Mouse (Mus musculus) limb, embryonic 12.5 days (tissue): ENCODE data around the gene Stx8. TPM values are rescaled to one million over a fixed set of nuclear protein-coding genes. Genes with fewer than 3 reads are reported as not detected.

ENCODE experiments used
- ATAC-seq: fragments of 200-750 bp; cut with Nextera tagmentation; 2 replicates; pipeline ENCODE4 v1.8.0; 2017; ENCODE audit warnings: low read depth, moderate TSS enrichment; ENCODE audit not compliant: insufficient number of reproducible peaks, insufficient read depth, low FRiP score, low TSS enrichment
- H3K27ac ChIP-seq: fragments of 300-500 bp; sonication (generic); 2 replicates; pipeline ENCODE4 v1.5.1; 2016; ENCODE audit warnings: mild to moderate bottlenecking, moderate library complexity
- H3K27me3 ChIP-seq: fragments of 300-500 bp; sonication (generic); 2 replicates; pipeline ENCODE4 v1.6.1; 2016; ENCODE audit warnings: mild to moderate bottlenecking, moderate library complexity
- H3K36me3 ChIP-seq: fragments of 300-500 bp; sonication (generic); 2 replicates; pipeline ENCODE4 v1.6.1; 2016; ENCODE audit warnings: mild to moderate bottlenecking, moderate library complexity
- H3K4me1 ChIP-seq: fragments of 300-500 bp; sonication (generic); replicated peaks from 2 replicates; pipeline ENCODE4 v1.6.1; 2016
- H3K4me2 ChIP-seq: fragments of 300-500 bp; sonication (generic); 2 replicates; pipeline ENCODE4 v1.6.1; 2016; ENCODE audit warnings: mild to moderate bottlenecking, moderate library complexity
- H3K4me3 ChIP-seq: fragments of 300-500 bp; sonication (generic); replicated peaks from 2 replicates; pipeline ENCODE4 v1.5.1; 2016; ENCODE audit warnings: mild to moderate bottlenecking
- H3K9ac ChIP-seq: fragments of 300-500 bp; sonication (generic); replicated peaks from 2 replicates; pipeline ENCODE4 v1.6.1; 2016; ENCODE audit warnings: mild to moderate bottlenecking, moderate library complexity
- H3K9me3 ChIP-seq: fragments of 300-500 bp; sonication (generic); 2 replicates; pipeline ENCODE4 v1.6.1; 2016; ENCODE audit warnings: mild to moderate bottlenecking, moderate library complexity
- WGBS: fragments of 180-500 bp; shearing (Covaris S2); methylation state at CpG from one replicate; pipeline ENCODE4 v1.1.7; 2016; 5-methylcytosine and 5-hydroxymethylcytosine counted together
- polyA plus RNA-seq: library from polyadenylated mRNA; unstranded; fragments of >200 nt; fragmentation: Nextera tagmentation; extraction: Ambion mirVana; gene quantifications from 2 replicates; pipeline ENCODE4 v1.2.1, GENCODE M21; 2016

Stx8 gene
- polyA plus RNA-seq, 1 experiment from 2014 or later, result 57.9 TPM

GRCm38 (mm10) chr11:68035303-68035891 lies 69.4 kb downstream of the Stx8 start:
- Histone ChIP-seq H3K9me3 (no peaks in the 10 kb centered on the region), H3K27me3 (0 out of 2 replicates have a peak, but pooled peaks cover 3% of the 10 kb centered on the region), H3K4me1 (peaks cover 24% of the 10 kb centered on the region), H3K9ac (no peak overlapping the region), H3K4me2 (no peak overlapping the region), H3K27ac (no peak overlapping the region), H3K36me3 (no peaks in the 10 kb centered on the region), H3K4me3 (no peak overlapping the region)
- no peak for ATAC-seq
- 85% methylated on average over 4 of the region's 4 CpGs for WGBS

- peaks cover 3% of the 10 kb centered on the region; the same call in 1 of the 2 replicates for H3K27me3 ChIP-seq
- 49% methylated on average over 20 of the region's 20 CpGs for WGBS
- no peaks in the 10 kb centered on the region for H3K9me3 ChIP-seq
- H3K4me2 ChIP-seq, result peak overlapping the region; percentile 23; the same call in 1 of the 2 replicates
- H3K4me1 ChIP-seq, result peaks cover 18% of the 10 kb centered on the region
- H3K27ac ChIP-seq, result no peak overlapping the region
- no peaks in the 10 kb centered on the region for H3K36me3 ChIP-seq
- no peak for ATAC-seq
- H3K4me3 ChIP-seq, result no peak overlapping the region
- H3K9ac ChIP-seq, result no peak overlapping the region
These were observed 70.4 kb downstream of the Stx8 start for GRCm38 (mm10) chr11:68036133-68036959.

- H3K4me2 ChIP-seq, result no peak overlapping the region
- peaks cover 3% of the 10 kb centered on the region; the same call in 1 of the 2 replicates for H3K27me3 ChIP-seq
- no peaks in the 10 kb centered on the region for H3K9me3 ChIP-seq
- no peak overlapping the region for H3K4me3 ChIP-seq
- H3K27ac ChIP-seq, result 0 out of 2 replicates have a peak overlapping the region, but pooled peaks have one; percentile 17
- no peak overlapping the region for H3K9ac ChIP-seq
- 71% methylated on average over 9 of the region's 9 CpGs for WGBS
- no peak for ATAC-seq
- no peaks in the 10 kb centered on the region for H3K36me3 ChIP-seq
- H3K4me1 ChIP-seq, result peaks cover 18% of the 10 kb centered on the region
These were observed 71.1 kb downstream of the Stx8 start for GRCm38 (mm10) chr11:68037093-68037492.

- Histone ChIP-seq H3K4me1 (peaks cover 18% of the 10 kb centered on the region), H3K4me3 (no peak overlapping the region), H3K27me3 (peaks cover 3% of the 10 kb centered on the region; the same call in 1 of the 2 replicates), H3K9me3 (no peaks in the 10 kb centered on the region), H3K27ac (no peak overlapping the region), H3K4me2 (no peak overlapping the region), H3K9ac (no peak overlapping the region), H3K36me3 (no peaks in the 10 kb centered on the region)
- 55% methylated on average over 2 of the region's 2 CpGs for WGBS
- ATAC-seq, result no peak
These were observed 72.1 kb downstream of the Stx8 start for GRCm38 (mm10) chr11:68038101-68038500.

GRCm38 (mm10) chr11:68044181-68044580 lies 78.2 kb downstream of the Stx8 start:
- Histone ChIP-seq H3K9me3 (no peaks in the 10 kb centered on the region), H3K9ac (no peak overlapping the region), H3K36me3 (no peaks in the 10 kb centered on the region), H3K4me1 (peaks cover 4% of the 10 kb centered on the region), H3K4me2 (no peak overlapping the region), H3K27me3 (no peaks in the 10 kb centered on the region; the same call in 1 of the 2 replicates), H3K4me3 (no peak overlapping the region), H3K27ac (no peak overlapping the region; the same call in 1 of the 2 replicates)
- WGBS, result 34% methylated on average over 11 of the region's 11 CpGs
- ATAC-seq, result no peak

DNA sequence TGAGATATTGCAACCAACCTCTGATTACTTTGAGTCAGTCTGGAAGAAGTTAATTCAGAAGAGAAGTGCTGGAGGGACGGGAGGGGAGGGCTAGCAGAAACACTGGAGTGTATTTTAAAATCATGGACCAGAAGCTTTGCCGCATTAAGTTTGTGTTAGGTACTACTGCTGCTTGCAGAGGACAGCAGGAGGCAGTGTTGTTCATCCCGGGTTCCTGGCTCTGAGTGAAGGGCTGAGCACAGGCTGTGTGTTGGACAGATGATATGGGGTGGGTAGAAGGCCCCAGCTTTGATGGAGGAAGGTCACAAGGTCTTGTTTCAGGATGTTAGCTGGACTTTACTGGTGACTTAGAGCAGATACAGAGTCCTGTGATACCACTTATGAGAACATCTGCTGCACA lies 80.9 kb downstream of the Stx8 start:
- H3K4me1 ChIP-seq, result peaks cover 14% of the 10 kb centered on the region
- ATAC-seq, result no peak
- 56% methylated on average over 3 of the region's 3 CpGs for WGBS
- H3K36me3 ChIP-seq, result no peaks in the 10 kb centered on the region
- H3K9me3 ChIP-seq, result no peaks in the 10 kb centered on the region
- H3K4me2 ChIP-seq, result no peak overlapping the region
- H3K27me3 ChIP-seq, result peaks cover 4% of the 10 kb centered on the region; the same call in 1 of the 2 replicates
- no peak overlapping the region for H3K27ac ChIP-seq
- H3K9ac ChIP-seq, result no peak overlapping the region
- H3K4me3 ChIP-seq, result no peak overlapping the region

GRCm38 (mm10) chr11:68049261-68050165 lies 83.5 kb downstream of the Stx8 start:
- no peak overlapping the region for H3K4me3 ChIP-seq
- no peak overlapping the region for H3K27ac ChIP-seq
- 81% methylated on average over 17 of the region's 17 CpGs for WGBS
- no peak overlapping the region for H3K4me2 ChIP-seq
- H3K9ac ChIP-seq, result no peak overlapping the region
- H3K4me1 ChIP-seq, result peaks cover 10% of the 10 kb centered on the region; the same call in 1 of the 2 replicates
- H3K27me3 ChIP-seq, result peaks cover 4% of the 10 kb centered on the region; the same call in 1 of the 2 replicates
- H3K9me3 ChIP-seq, result no peaks in the 10 kb centered on the region
- H3K36me3 ChIP-seq, result no peaks in the 10 kb centered on the region
- no peak for ATAC-seq

- no peaks in the 10 kb centered on the region for H3K36me3 ChIP-seq
- ATAC-seq, result no peak
- H3K27ac ChIP-seq, result no peak overlapping the region
- peaks cover 10% of the 10 kb centered on the region; the same call in 1 of the 2 replicates for H3K4me1 ChIP-seq
- H3K4me3 ChIP-seq, result no peak overlapping the region
- no peak overlapping the region for H3K9ac ChIP-seq
- no peak overlapping the region for H3K4me2 ChIP-seq
- no peaks in the 10 kb centered on the region for H3K9me3 ChIP-seq
- WGBS, result 41% methylated on average over 12 of the region's 12 CpGs
- peaks cover 7% of the 10 kb centered on the region for H3K27me3 ChIP-seq
These were observed 84.7 kb downstream of the Stx8 start for GRCm38 (mm10) chr11:68050725-68051124.

GRCm38 (mm10) chr11:68051305-68051704 lies 85.3 kb downstream of the Stx8 start:
- no peak for ATAC-seq
- no peak overlapping the region for H3K4me2 ChIP-seq
- H3K27me3 ChIP-seq, result peaks cover 11% of the 10 kb centered on the region
- 94% methylated on average over 4 of the region's 4 CpGs for WGBS
- H3K36me3 ChIP-seq, result no peaks in the 10 kb centered on the region
- no peak overlapping the region for H3K4me3 ChIP-seq
- no peaks in the 10 kb centered on the region for H3K9me3 ChIP-seq
- H3K9ac ChIP-seq, result no peak overlapping the region
- H3K4me1 ChIP-seq, result peaks cover 10% of the 10 kb centered on the region; the same call in 1 of the 2 replicates
- H3K27ac ChIP-seq, result no peak overlapping the region

- Histone ChIP-seq H3K9me3 (peaks cover 4% of the 10 kb centered on the region; the same call in 1 of the 2 replicates), H3K27ac (no peak overlapping the region), H3K4me1 (peaks cover 29% of the 10 kb centered on the region), H3K9ac (no peak overlapping the region), H3K36me3 (no peaks in the 10 kb centered on the region), H3K4me2 (no peak overlapping the region), H3K27me3 (peaks cover 34% of the 10 kb centered on the region), H3K4me3 (no peak overlapping the region)
- no peak for ATAC-seq
- 48% methylated on average over 5 of the region's 5 CpGs for WGBS
These were observed 92.6 kb downstream of the Stx8 start for GRCm38 (mm10) chr11:68058466-68059201.
